20 mouse cellular contexts compared by ENCODE assay signal in genomic region chr2:59448921-59449320, GRCm38 (mm10). TPM values are rescaled to one million over a fixed set of nuclear protein-coding genes. Genes with fewer than 3 reads are reported as not detected.
"Had no signal": no experiment of that assay in that cellular context is flagged by ENCODE, and none has a peak within 500 bp of the region (broad histone marks: within the 10 kb centered on the region; RNA-seq: fewer than 3 reads in every experiment).

No protein-coding gene starts in this region.

- H3K4me3 ChIP-seq: liver, embryonic 12.5 days; midbrain, embryonic 12.5 days; neural tube, embryonic 12.5 days had no signal

- H3K9me3 ChIP-seq: liver, embryonic 12.5 days; midbrain, embryonic 12.5 days; neural tube, embryonic 12.5 days had no signal

- H3K36me3 ChIP-seq: liver, embryonic 12.5 days; midbrain, embryonic 12.5 days; neural tube, embryonic 12.5 days had no signal

- H3K27me3 ChIP-seq: liver, embryonic 12.5 days; midbrain, embryonic 12.5 days; neural tube, embryonic 12.5 days had no signal

- H3K9ac ChIP-seq: liver, embryonic 12.5 days; liver, embryonic 14.5 days; lung, embryonic 14.5 days; midbrain, embryonic 12.5 days; neural tube, embryonic 12.5 days had no signal

- DNase-seq: lung, adult 18-20 months; lung, embryonic 14.5 days; lung, postnatal 10 days; lung, postnatal 4 days; midbrain, embryonic 14.5 days; right cerebral cortex, postnatal 25 days; right cerebral cortex, postnatal 4 days; spleen, adult 18-20 months; thymus, adult 18-20 months; thymus, postnatal 25 days; thymus, postnatal 4 days had no signal

- H3K4me1 ChIP-seq: liver, embryonic 12.5 days; midbrain, embryonic 12.5 days; neural tube, embryonic 12.5 days had no signal

- ATAC-seq: liver, embryonic 12.5 days had no signal

- H3K4me2 ChIP-seq: liver, embryonic 12.5 days; lung, embryonic 14.5 days; midbrain, embryonic 12.5 days; neural tube, embryonic 12.5 days had no signal

- H3K27ac ChIP-seq: liver, embryonic 12.5 days; liver, embryonic 14.5 days; midbrain, embryonic 12.5 days; neural tube, embryonic 12.5 days had no signal

RNA-seq across cellular contexts. Expression of gene Dapl1, which starts 35.5 kb away (rescaled TPM):
- total RNA-seq: midbrain, postnatal 0 days; monocyte, adult 5-6 weeks had no signal
- polyA plus RNA-seq: liver, embryonic 12.5 days; liver, embryonic 14.5 days; liver, embryonic 16.5 days; neural tube, embryonic 12.5 days; neural tube, embryonic 14.5 days; small intestine, adult 2 months had no signal
